Mouse (Mus musculus): ENCODE data around the gene Aste1.

The Aste1 gene

DNA sequence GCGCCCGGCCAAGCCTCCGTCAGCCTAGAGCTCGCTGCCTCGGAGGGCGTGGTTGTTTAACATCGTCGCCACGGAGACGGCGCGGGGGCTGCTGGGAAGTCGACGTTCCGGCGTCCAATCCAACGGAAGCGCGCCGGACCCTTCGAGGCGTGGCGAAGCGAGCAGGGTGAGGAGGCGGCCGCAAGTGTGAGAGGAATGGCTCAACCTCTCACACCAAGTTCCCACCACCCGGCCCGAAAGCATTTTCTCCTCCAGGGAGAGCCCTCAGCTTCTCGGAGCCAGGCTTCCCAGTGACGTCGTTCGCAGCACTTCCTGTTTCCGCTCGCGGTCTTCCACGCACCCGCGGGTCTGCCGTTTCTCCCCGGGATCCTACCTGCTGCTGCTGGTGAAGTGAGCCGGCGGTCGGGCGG, at the start of gene Aste1, which contains the start of gene Nek11:
Gene Aste1, plus strand, starts transcription at position 175 of the 410 bp plus-strand sequence.
Gene Nek11, minus strand, starts transcription at position 307 of the 410 bp plus-strand sequence.
- DNase-seq: peak; percentile 95

DNA sequence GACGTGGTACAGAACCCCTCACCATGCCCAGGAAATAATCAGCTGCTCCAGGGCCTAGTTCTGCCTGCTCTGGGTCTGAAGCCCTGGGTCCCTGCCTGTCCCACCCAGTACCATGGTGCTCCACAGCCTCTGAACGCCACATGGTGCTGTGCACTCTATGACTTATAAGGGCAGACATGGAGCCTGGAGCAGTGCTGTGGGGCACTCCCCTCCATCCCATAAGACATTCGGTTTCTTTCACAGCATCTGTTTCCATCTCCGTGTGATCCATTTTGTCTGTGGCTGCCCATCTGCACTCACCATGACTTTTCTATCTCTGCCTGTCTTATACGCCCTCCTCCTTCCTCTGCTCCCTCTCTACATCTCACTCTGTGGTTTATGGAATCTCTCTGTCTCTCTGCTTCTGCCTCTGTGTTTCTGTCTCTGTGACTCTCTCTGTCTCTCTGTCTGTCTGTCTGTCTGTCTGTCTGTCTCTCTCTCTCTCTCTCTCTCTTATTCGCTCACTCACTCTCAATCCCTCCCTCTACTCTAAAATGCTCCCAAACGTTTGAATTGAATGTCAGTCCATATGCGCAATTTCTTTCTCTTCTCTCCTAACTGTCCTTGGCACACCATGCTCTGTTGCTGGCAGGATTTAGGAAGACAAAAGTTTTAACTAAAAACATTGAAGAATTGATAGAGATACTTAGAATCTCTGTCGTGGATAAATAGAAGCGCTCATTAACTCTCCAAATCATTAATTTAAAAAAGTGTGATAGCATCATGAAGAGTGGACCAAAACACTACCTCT, 46.8 kb upstream of the Aste1 start:
- no peak for DNase-seq

DNA sequence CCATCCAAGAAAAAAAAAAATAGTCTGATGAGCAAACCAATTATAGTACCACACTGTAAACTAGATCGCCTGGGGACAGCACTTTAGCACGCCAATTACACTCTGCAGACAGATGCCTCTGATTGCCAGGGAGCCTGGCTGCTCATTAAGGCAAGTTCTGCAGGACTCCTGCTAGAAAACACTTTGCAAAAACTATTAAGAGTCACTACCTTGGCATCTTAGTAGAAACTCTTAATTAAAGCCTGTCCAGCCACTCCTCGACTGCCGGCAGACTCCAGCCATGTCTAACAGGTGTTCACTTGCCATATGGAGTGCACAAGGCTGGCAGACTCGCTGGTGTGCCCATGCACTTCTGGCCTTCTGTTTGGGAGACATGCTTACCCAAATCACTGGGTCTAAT, 46.2 kb upstream of the Aste1 start:
- DNase-seq: no peak

DNA sequence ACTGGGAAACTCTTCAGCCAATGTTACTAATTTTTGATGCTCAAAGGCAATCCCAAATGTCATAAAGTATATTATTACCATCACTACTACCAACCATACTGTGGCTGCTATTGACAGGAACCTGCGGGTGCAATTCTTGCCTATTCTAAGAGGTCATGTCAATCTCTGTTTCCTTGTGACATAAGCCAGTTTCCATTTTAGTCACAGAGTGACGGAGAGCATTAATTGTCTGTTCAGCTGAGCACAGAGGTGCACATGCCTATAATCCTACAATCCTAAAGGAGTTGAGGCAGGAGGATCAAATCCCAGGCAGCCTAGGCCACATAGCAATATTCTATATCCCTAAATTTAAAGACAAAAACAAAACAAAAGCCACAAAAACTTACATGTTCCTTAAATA, 33.0 kb upstream of the Aste1 start:
- no peak for DNase-seq

DNA sequence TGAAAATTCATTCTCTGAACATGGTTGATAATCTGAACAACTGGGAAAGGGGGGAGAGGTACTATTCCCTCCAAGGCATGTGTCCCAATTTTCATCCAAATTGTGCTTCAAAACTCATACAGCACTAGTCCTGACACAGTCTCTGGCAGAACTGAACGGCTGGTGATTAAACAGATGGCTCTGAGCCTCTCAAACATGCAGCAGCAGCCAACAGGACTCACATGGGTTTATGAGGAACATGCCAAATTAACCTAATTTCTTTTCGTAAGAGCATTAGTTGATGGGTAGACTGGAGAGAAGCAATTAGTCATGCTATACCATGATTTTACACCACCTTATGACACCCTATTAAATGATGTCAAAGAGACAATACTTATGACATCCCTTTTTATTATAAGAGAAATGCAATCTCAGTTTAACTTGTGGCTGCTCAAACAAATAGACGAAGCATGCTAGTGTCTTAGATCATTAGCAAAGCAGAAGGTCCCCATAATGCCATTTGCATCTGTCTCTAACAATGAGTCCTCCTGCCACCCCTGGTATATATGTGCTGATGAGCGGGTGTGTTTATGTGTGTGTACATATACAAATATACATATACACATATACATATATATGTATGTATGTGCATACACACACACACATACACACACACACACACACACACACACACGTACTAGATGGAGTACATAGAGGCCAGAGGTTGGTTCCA, 31.5 kb upstream of the Aste1 start:
- DNase-seq: no peak

DNA sequence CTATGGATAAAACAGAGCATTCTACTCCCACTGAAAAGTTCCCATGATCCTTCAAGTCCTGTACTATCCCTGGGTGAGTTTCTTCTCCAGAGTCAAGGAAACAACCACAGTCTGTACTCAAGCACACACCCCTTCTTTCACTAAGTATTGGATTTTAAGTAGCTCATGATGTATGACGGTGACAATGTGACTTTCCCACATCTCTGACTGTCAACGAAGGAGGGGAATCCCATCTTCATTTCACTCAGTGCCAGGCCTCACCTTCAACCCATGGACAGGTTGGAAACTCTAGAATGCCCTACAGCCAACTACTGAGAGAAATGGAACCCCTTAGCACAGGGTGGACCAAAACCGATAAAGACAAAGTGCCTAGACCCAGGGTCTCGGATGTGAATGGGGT, 29.0 kb upstream of the Aste1 start:
- DNase-seq: no peak

DNA sequence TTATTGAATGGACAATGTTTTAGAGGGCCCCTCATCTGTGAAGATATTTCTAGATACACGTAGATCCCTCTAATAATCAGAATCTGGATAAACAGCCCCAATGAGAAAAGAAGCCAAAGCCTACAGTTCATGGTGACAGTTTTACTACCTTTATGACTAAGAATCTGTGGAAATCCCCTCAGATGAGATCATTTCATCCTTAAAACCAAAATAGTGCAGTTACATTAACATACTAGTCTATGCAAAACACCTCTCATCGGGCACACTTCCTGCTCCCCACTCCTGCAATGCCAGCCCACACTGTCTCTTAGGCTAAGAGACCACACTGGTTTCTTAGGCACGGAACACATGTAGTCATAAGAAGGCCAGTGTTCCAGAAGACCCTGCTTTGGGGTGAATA, 26.6 kb upstream of the Aste1 start:
- DNase-seq: no peak

DNA sequence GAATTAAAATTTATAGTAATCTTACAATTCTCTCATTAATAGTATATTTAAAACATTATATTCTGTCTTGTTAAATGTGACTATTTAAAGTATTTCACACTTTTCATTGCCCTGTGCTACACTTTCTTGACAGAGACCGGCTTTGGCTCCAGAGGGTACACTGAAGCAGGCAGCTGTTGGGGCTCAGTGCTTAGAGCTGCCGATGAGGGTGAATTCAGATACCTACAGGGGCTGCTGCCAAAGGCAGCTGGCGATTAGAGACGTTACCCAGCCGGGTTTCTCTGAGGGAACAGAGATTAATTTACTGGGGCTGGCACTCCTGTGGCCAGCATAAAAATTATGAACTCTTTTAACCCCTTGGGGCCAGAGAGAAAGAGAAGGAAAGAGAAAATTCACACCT, 20.8 kb upstream of the Aste1 start:
- no peak for DNase-seq

DNA sequence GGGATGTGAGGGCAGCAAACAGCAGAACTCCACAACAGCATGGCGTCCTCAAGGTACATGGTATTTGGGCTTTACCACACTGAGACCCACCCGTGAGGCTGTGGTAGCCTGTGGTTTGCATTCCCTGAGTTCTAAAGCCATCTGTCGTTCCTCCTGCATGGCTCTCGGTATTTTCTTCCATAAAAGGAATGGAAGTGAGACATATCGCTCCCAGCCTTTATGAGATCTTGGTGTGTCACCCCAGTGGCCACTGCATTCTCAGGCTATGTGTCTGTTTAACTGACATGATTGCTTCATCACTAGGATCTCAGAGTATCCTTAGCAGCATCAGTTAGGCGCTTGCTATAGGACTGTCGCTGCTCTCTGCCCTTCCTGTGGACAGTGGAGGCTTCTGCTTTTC, 18.8 kb upstream of the Aste1 start:
- DNase-seq: no peak

DNA sequence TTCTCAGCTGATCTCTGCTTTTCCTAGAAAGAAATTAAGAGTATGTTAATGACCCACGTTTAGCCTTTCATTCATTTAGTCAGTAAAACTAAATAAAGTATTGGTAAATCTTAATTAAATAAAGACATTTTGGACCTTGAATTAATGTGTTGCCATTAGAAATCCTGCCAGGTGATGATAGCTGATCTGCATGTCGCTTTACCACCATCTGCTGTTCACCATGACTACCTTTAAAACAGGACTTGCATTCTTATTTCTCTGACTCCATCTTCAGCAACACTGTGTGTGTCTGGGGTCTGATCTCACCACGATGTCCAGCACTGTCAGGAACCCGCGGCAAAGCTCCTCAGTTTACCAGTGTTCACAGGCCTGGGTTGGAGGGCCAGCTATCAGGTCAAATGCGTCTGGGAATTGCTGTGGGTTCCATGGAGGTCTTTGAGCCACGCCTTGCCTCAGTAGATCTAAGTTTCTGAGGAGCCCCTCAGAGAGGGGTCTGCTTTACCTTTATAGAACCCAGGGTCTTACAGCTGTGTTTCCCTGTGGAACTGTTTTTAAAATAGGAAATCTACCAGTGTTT, 18.1 kb upstream of the Aste1 start:
- DNase-seq: no peak

DNA sequence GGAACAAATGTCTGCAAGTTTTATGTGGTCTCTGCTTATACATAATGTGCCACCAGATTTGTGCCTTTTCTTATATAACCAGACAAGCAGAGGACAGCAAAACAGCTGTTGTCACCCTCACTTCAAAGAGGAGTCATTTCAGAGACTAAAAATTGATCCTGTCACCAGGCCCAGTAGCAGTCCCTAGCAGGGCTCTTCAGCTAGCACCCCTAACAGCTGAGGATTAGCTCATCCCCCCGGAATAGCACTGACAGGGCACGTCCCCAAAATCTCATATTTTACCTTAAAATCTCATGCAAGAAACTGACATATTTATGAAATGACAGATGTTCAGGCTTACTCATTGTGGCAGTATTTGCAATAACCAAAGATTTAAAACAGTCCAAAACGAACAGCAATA, 17.6 kb upstream of the Aste1 start:
- DNase-seq: no peak

DNA sequence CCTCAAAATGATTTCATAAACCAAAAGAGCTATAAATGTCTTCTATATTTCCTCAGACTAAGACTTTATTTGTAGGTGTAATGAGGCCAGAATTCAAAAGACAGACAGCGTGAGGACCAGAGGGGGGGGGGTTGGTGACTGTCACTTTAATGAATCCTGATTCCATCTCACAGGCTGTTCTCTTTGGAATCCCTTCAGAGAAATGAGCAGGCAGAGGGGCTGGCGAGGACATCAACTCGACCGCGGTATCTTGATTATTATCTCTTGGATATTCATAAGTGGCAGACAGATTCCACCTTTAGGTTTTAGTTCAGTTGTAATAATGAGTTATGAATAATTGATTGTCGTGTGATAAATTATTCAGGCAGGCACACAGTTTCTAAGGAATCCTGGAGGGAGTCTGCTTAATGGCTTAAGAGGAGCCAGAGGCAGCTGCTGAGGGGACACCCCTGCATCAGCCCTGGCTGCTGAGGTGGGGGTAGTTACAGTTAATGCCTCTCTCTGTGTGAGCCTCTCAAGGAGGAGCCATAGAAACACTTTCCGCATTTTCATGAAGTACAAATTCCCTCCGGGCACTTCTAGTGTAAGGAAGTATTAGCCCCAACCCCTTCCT, 15.6 kb upstream of the Aste1 start:
- DNase-seq: no peak

DNA sequence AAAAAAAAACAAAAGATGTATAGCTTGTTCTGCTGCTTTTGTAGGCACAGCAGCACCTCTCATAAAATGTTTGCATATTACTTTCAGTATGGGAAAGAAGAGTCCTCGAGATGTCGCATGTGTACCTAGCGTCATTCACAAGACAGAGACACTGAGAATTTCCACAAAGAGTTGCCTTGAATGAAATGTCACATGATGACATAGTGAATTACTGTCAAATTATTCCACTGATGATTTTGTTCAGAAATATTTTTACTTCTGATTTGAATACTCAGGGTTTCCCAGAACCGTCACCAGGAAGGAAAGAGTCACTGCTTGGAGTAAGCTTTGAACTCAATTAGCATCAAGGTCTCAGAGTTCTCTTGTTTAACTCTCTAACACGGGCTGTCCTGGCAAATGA, 7.8 kb upstream of the Aste1 start:
- DNase-seq: no peak

DNA sequence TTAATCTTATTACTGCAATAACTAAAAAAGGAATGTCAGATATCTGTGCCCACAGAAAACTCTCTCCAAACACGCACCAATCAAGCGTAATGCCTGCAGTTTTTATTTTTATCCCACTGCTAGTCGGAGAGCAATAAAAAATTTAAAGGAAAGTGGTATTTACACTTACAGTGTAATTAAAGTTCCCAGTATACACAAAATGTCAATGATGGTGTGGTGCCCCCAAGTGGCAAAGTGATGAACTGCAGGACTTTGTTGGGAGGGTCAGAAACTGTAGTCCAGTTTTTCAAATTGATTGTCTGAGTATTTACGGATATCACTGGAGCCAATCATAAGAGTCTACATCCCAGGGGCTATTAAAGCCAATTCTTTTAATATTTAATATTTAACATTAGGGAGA, 5.9 kb upstream of the Aste1 start:
- peak; percentile 43 to 62 for DNase-seq

DNA sequence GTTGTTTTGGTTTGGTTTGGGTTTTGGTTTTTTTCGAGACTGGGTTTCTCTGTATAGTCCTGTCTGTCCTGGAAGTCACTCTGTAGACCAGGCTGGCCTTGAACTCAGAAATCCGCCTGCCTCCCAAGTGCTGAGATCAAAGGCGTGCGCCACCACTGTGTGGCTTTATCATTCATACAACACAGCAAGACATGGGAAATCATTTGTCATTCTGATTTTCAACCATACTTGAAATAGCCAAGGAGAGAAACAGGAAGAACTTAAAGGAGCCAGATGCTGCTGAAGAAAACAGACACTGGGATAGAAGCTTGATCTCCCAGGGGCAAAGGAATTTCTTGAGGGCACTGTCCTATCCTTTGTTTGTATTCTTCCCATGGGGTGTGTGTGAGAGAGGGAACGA, 4.6 kb upstream of the Aste1 start:
- DNase-seq: no peak

DNA sequence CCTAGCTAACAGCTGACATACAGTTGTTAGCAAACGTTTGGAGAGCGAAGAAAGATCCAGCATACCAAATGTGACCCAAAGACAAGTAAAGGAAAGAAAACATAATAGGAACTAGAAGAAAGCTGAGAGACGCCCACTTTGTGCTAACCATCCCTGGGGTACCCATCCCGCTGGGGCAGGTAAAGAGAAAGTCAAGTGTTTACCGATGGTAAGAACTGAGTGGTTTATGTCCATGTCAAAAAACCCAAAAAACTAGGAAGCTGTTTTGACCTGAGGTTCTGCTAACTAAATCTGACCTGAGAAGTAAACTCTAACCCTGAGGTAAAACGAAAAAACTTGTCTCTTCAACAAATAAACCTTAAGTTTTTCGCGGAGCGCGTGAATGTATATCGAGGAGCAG, 472 bp upstream of the Aste1 start:
- no peak for DNase-seq

DNA sequence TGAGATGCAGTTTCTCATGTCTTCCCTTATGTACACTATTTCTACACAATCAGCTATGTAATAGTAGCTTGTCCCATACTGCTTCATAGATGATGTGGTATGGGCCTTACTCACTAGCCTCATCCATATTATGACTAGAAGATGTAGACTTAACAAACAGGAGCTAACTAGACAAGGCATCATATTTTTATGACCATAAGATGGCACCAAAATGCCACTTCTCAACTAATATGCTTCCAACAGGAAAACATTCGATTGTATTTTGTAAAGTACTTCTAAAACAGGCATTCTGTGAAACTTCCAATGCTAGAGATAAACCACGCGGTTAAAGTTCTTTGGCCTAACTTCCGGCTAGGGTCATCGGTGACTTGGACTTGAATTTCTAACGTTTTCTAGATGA, 13.4 kb downstream of the Aste1 start:
- no peak for DNase-seq

DNA sequence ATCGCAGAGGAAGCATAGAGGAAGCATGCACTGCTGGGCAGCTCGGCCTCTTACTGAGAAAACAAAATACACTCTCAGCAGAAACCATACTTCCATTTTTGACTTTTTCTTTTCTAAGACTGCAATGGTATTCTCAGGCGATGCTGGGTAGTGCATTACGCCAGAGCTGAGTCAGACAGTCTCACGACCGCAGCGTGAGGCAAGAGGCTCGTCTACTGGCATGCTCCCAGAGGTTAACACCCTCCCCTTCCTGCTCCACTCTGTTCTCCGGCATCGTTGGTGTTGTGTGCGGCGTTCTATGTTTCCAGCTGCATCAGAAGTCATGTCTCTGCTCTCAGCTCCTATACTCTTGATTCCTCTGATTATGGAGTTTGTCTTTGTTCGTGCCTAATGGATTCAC, 63.8 kb downstream of the Aste1 start:
- peak; percentile 11 to 15 for DNase-seq

DNA sequence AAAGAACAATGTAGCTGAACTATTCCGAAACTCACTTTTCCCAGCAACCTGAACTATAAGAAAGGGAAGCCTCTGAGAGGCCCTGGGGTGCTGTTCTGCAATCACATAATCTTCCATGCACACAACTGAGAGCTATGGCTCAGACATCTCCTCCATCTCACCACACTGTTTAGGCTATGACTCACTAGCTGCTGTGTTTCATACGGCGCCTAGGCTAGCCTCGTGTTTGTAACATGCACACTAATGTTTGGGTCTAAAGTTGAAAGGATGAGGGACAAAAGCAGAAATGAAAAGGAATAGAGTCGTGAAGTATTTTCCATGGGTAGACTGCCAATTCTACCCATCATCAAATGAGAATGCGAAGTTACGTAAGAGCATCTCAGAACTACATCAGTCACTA, 66.3 kb downstream of the Aste1 start:
- no peak for DNase-seq

Data from lung, adult 18-20 months (tissue).